Mouse (Mus musculus): ENCODE measurements around the gene BC030500. TPM values are rescaled to one million over a fixed set of nuclear protein-coding genes. Genes with fewer than 3 reads are reported as not detected.

BC030500 gene
- polyA plus RNA-seq, 2 experiments, result 0.83 to 0.91 TPM

- H3K9ac ChIP-seq (ENCODE audit: low read depth, low read length, severe bottlenecking), result no peak overlapping the region
- no peak overlapping the region for H3K27ac ChIP-seq (replicated peaks; ENCODE audit: low read depth, low read length)
- no peaks in the 10 kb centered on the region for H3K36me3 ChIP-seq (ENCODE audit: control insufficient read depth, insufficient read depth, low read length)
- no peak for TF ChIP-seq POLR2A (IDR thresholded peaks at IDR 0.05; ENCODE audit: borderline replicate concordance, extremely low read depth, insufficient read depth, insufficient read length)
- DNase-seq (ENCODE audit: low spot score), result no peak
- H3K4me1 ChIP-seq (ENCODE audit: control insufficient read depth, insufficient read depth, low read length), result no peaks in the 10 kb centered on the region
- H3K4me2 ChIP-seq (replicated peaks; ENCODE audit: low read depth, low read length, severe bottlenecking), result no peak overlapping the region
- H3K9me3 ChIP-seq (ENCODE audit: control insufficient read depth, low read length), result no peaks in the 10 kb centered on the region
- no peak overlapping the region for H3K4me3 ChIP-seq (replicated peaks; ENCODE audit: low read length)
- 91% methylated on average over 4 of the region's 4 CpGs for WGBS
- no peak for ATAC-seq (ENCODE audit: low FRiP score, low read depth)
- no peaks in the 10 kb centered on the region for H3K27me3 ChIP-seq (ENCODE audit: control insufficient read depth, insufficient read depth, low read length)
Measured at GRCm38 (mm10) chr8:58943773-58944172, 32.2 kb downstream of the BC030500 start.

- no peak for ATAC-seq (ENCODE audit: low FRiP score, low read depth)
- no peak for TF ChIP-seq POLR2A (IDR thresholded peaks at IDR 0.05; ENCODE audit: borderline replicate concordance, extremely low read depth, insufficient read depth, insufficient read length)
- no peak overlapping the region for H3K4me3 ChIP-seq (replicated peaks; ENCODE audit: low read length)
Measured at GRCm38 (mm10) chr8:58957195-58957739, 45.7 kb downstream of the BC030500 start.

More at GRCm38 (mm10) chr8:58957195-58957739, 45.7 kb downstream of the BC030500 start:
- Histone ChIP-seq H3K27ac (replicated peaks; ENCODE audit: low read depth, low read length) (no peak overlapping the region), H3K9me3 (ENCODE audit: control insufficient read depth, low read length) (no peaks in the 10 kb centered on the region), H3K27me3 (ENCODE audit: control insufficient read depth, insufficient read depth, low read length) (no peaks in the 10 kb centered on the region), H3K36me3 (ENCODE audit: control insufficient read depth, insufficient read depth, low read length) (no peaks in the 10 kb centered on the region), H3K4me2 (replicated peaks; ENCODE audit: low read depth, low read length, severe bottlenecking) (no peak overlapping the region), H3K9ac (ENCODE audit: low read depth, low read length, severe bottlenecking) (no peak overlapping the region), H3K4me1 (ENCODE audit: control insufficient read depth, insufficient read depth, low read length) (no peaks in the 10 kb centered on the region)
- no peak for DNase-seq (ENCODE audit: low spot score)
- 85% methylated on average over 5 of the region's 5 CpGs for WGBS

Other genes starting within 250 kb of the BC030500 start
- 0.57 and 1.3 TPM in 2 replicates for gene Galntl6, start 885 bp downstream of the BC030500 start, polyA plus RNA-seq (2012; rRNA removed)
- gene Galntl6, start 885 bp downstream of the BC030500 start, polyA plus RNA-seq (2014; fragmentation: Nextera tagmentation; extraction: Ambion mirVana), result 0.65 and 0.75 TPM in 2 replicates